Mouse (Mus musculus) thymus, adult 2 months (tissue): Measurements from ENCODE around the gene Nek8. TPM values are rescaled to one million over a fixed set of nuclear protein-coding genes. Genes with fewer than 3 reads are reported as not detected.

Experiments
- DNase-seq: peaks from one replicate; pipeline ENCODE4 v3.0.0; 2021
- H3K27ac ChIP-seq: fragments of 200-500 bp; 2 replicates; pipeline ENCODE4 v1.5.1; 2012; ENCODE audit warnings: low read length, control low read depth; ENCODE audit not compliant: control insufficient read depth, insufficient read depth
- H3K27me3 ChIP-seq: fragments of 200-500 bp; 2 replicates; pipeline ENCODE4 v1.6.1; 2012; ENCODE audit warnings: mild to moderate bottlenecking, low read length, moderate library complexity, mixed read lengths; ENCODE audit not compliant: control insufficient read depth, insufficient read depth
- H3K36me3 ChIP-seq: fragments of 200-500 bp; 2 replicates; pipeline ENCODE4 v1.6.1; 2012; ENCODE audit warnings: mild to moderate bottlenecking, low read length, moderate library complexity; ENCODE audit not compliant: control insufficient read depth, insufficient read depth
- H3K4me1 ChIP-seq: fragments of 200-500 bp; replicated peaks from 2 replicates; pipeline ENCODE4 v1.6.1; 2012; ENCODE audit warnings: low read length; ENCODE audit not compliant: control insufficient read depth, insufficient read depth
- H3K4me3 ChIP-seq: fragments of 200-500 bp; 2 replicates; pipeline ENCODE4 v1.5.1; 2012; ENCODE audit warnings: mild to moderate bottlenecking, low read length, control low read depth, moderate library complexity; ENCODE audit not compliant: control insufficient read depth, insufficient read depth
- CTCF ChIP-seq: fragments of 200-500 bp; IDR thresholded peaks from 2 replicates; pipeline ENCODE4 v1.5.1; 2012; ENCODE audit warnings: mild to moderate bottlenecking, control low read depth, low read length, moderate library complexity, borderline replicate concordance; ENCODE audit not compliant: control insufficient read depth, poor library complexity, insufficient read depth; ENCODE audit errors: extremely low read depth
- POLR2A ChIP-seq: fragments of 200-500 bp; IDR thresholded peaks from 2 replicates; pipeline ENCODE4 v1.6.1; 2012; ENCODE audit warnings: mild to moderate bottlenecking, low read length, control low read depth, moderate library complexity; ENCODE audit not compliant: control insufficient read depth, poor library complexity, insufficient read depth; ENCODE audit errors: extremely low read depth
- WGBS: fragments of 180-500 bp; shearing (Covaris S2); methylation state at CpG from one replicate; pipeline ENCODE4 v1.1.7; 2018; 5-methylcytosine and 5-hydroxymethylcytosine counted together
- polyA plus RNA-seq: library from polyadenylated mRNA; depleted of rRNA; stranded (reverse); fragments of >200 nt; gene quantifications from 2 replicates; pipeline ENCODE4 v1.2.3, GENCODE M21; 2012

Nek8 gene
- polyA plus RNA-seq, 1 experiment, result 27.4 TPM

DNA sequence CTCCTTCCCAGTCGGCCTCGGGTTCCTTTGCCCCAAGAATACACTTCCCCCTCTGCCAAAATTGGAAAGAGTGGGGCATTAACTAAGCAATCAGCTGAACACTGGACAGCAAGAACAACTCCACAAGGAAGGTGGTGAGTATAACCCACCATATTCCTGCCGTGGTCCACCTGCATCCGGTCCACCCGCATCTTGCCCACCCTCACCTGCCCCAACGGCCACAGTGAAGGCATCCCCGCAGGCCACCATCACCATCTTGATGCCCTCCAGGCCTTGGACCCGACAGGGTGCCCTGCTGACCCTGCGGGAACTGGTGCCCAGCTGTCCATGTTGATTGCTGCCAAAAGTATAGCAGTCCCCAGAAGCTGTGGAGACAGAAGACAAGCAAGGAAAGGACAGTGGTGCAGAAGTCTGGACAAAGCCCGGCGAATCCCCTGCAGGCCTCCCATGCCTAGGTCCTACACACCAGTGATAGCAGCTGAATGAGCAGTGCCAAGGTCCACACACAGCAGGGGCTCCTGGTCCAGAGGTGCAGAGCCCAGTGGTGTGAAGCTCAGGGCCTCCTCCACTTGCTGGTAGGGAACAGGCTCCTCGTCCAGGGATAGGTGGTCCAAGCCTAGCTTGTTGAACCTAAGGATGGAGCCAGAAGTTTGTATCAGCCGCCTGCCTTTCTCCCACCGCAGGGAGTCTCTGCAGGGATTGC lies 9.1 kb downstream of the Nek8 start:
- Histone ChIP-seq H3K4me3 (no peak overlapping the region), H3K27me3 (no peaks in the 10 kb centered on the region), H3K36me3 (no peaks in the 10 kb centered on the region), H3K4me1 (peaks cover 30% of the 10 kb centered on the region), H3K27ac (no peak overlapping the region)
- no peak for DNase-seq
- TF ChIP-seq CTCF (no peak), POLR2A (no peak)
- WGBS, result 96% methylated on average over 14 of the region's 14 CpGs

DNA sequence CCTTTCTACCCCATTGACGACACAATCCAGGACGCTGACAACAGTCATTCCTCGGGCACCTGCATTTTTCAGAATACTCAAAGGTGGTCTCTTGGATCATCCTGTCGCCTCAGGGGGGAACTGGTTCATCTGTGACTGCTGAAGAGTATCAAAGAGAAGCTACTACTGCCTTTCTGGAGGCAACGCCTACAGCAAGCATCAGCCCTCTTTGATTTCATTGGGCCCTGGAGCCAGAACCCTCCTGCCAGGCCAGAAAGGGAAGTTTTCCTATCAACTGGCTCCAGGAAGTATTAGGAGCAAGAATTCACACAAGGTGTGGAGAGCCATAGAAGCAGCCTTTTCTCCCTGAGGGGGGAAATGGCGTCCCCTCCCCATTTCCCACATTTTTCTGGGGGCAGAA lies 9.8 kb downstream of the Nek8 start:
- peaks cover 4% of the 10 kb centered on the region; the same call in 1 of the 2 replicates for H3K36me3 ChIP-seq
- WGBS, result 89% methylated on average over 6 of the region's 6 CpGs
- no peak overlapping the region for H3K27ac ChIP-seq
- H3K27me3 ChIP-seq, result no peaks in the 10 kb centered on the region
- DNase-seq, result no peak
- H3K4me3 ChIP-seq, result no peak overlapping the region
- H3K4me1 ChIP-seq, result peaks cover 36% of the 10 kb centered on the region
- TF ChIP-seq POLR2A (no peak), CTCF (no peak)

DNA sequence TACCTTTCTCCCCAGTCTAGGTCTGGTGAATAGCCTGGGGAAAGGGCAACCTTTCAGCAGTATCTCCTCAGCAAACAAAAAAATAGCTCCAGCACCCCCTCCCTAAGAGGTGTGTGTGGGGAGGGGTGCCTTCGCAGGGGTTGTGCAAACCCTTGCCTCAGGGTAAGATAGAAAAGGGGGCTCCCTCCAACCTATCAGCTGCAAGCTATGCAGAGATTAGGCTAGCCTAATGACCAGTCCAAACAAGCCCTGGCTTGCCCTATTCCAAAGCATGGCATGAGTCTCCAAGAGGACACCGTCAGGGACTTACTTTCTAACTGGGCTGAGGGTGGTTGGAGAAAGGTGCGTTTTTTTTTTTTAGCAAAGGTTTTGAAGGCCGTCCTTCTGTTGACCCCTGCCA lies 10.3 kb downstream of the Nek8 start:
- 86% methylated on average over 4 of the region's 4 CpGs for WGBS
- peaks cover 36% of the 10 kb centered on the region for H3K4me1 ChIP-seq
- H3K27ac ChIP-seq, result no peak overlapping the region
- TF ChIP-seq POLR2A, result no peak
- no peak for TF ChIP-seq CTCF
- H3K36me3 ChIP-seq, result peaks cover 5% of the 10 kb centered on the region
- H3K4me3 ChIP-seq, result no peak overlapping the region
- no peak for DNase-seq
- H3K27me3 ChIP-seq, result no peaks in the 10 kb centered on the region

DNA sequence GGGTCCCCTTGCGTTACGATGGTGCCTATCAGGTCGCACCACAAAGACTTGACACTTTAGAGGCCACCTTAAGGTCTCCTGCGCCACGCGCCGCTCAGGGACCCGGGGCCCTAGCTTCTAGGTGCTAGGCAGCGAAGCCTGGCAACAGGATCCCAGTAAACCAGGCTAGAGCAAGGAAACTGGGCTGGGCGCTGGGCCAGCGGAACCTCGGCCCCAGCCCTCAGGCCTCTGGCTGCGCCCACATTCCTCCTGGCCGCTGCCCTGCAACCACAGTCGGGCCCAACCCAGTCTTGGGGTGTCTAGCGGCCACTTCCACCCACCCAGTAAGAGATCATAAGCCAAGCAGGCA lies 10.7 kb downstream of the Nek8 start:
- Histone ChIP-seq H3K36me3 (peaks cover 8% of the 10 kb centered on the region), H3K4me3 (peak overlapping the region; percentile 46), H3K27me3 (no peaks in the 10 kb centered on the region), H3K27ac (no peak overlapping the region), H3K4me1 (peaks cover 36% of the 10 kb centered on the region)
- no peak for DNase-seq
- WGBS, result 6% methylated on average over 16 of the region's 16 CpGs
- TF ChIP-seq CTCF, result no peak
- TF ChIP-seq POLR2A, result no peak

DNA sequence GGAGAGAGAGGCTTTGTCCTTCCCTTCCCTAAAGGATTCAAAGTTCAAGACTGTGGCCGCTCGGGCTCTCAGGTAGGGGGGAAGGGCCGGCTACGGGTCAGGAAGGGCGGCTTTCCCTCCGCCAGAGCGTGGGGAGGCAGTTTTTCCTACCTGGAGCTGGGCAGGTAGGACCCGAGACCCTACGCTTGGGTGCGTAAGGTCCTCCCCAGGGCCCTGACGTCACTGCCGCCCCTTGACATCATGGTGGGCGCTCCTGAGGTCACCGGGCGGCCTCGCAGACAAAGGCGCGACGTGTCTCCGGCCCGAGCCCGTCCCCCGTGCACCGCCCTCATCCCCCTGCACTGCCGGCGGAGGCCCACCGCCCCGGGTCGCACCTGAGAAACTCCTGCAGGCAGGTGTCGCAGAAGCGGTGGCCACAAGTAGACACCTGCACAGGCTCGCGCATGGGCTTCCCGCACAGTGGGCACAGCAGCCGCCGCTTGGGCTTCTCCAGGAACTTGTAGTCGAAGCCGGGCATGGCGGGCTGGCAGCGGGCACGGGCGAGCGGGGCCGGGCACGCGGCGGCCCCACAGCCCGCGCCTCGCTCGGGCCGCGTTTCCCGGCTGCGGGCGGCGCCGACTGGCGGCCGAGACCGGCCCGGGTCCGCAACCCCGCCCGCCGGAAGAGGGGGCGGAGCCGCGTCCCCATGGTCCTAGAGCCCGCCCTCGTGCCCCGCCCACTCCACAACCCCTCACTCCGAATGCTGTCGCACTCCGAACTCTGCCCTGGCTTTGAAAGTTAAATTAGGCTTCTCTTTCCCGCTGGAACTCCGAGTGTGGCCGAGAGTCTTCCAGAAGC lies 11.3 kb downstream of the Nek8 start, which contains the start of gene Traf4:
Gene Traf4, minus strand, starts transcription at position 666 of the 837 bp plus-strand sequence.
- peak within 1 kb of the TSS; percentile 87 for H3K4me3 ChIP-seq
- peak; percentile 89 for DNase-seq
- H3K27me3 ChIP-seq, result no peaks in the 10 kb centered on the region
- under 1% methylated on average over 75 of the region's 78 CpGs for WGBS
- H3K27ac ChIP-seq, result peak within 1 kb of the TSS; percentile 82
- peak; percentile 96 for TF ChIP-seq POLR2A
- TF ChIP-seq CTCF, result peak; percentile 60; the same call in 1 of the 2 replicates
- peaks cover 36% of the 10 kb centered on the region for H3K4me1 ChIP-seq
- peaks cover 14% of the 10 kb centered on the region for H3K36me3 ChIP-seq

DNA sequence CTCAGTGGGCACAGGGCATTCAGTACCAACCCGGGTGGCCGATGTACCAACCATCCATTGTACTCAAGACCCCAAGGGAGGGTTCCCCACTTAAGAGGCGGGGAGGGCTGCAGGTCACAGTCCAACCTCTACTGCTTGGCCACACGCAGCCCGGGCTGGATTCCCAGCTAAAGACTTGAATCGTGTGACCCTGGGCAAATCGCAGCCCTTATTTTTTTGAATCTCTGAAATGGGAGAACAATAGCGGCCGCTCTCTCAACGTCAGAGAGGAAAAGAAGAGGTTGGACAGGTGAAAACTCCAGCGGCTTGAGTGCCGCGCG lies 11.9 kb downstream of the Nek8 start:
- Histone ChIP-seq H3K27me3 (no peaks in the 10 kb centered on the region), H3K4me3 (peak overlapping the region; percentile 87), H3K4me1 (peaks cover 36% of the 10 kb centered on the region), H3K36me3 (peaks cover 19% of the 10 kb centered on the region), H3K27ac (peak overlapping the region; percentile 82)
- TF ChIP-seq CTCF (no peak), POLR2A (no peak)
- no peak for DNase-seq
- WGBS, result 1% methylated on average over 14 of the region's 14 CpGs
